Mouse (Mus musculus) layer of hippocampus, postnatal 25 days (tissue): ENCODE data around the gene Snrk. TPM values are rescaled to one million over a fixed set of nuclear protein-coding genes. Genes with fewer than 3 reads are reported as not detected.

Experiments
- DNase-seq, 2 experiments: peaks; one replicate each; pipeline ENCODE4 v3.0.0; 2022; ENCODE audit warnings: mixed read lengths in 2 of 2, low spot score in 1 of 2; ENCODE audit errors: extremely low spot score in 1 of 2
- total RNA-seq, 2 experiments: library from RNA; stranded (reverse); gene quantifications; 2 replicates each; pipeline ENCODE4 v1.2.3; 2021

Gene Snrk
- total RNA-seq, 2 experiments from 2014 or later, result 100 to 108 TPM

GRCm38 (mm10) chr9:122177256-122178220 lies 60.5 kb downstream of the Snrk start:
- no peak for DNase-seq

- DNase-seq, result no peak
Measured at GRCm38 (mm10) chr9:122178427-122178826, 61.4 kb downstream of the Snrk start.

GRCm38 (mm10) chr9:122180105-122180504 lies 63.0 kb downstream of the Snrk start:
- DNase-seq, result no peak

- no peak for DNase-seq
Measured at GRCm38 (mm10) chr9:122183074-122183473, 66.0 kb downstream of the Snrk start.

- no peak for DNase-seq
Measured at GRCm38 (mm10) chr9:122184329-122184728, 67.3 kb downstream of the Snrk start.

GRCm38 (mm10) chr9:122185061-122185460 lies 68.0 kb downstream of the Snrk start:
- DNase-seq, result peak; percentile 50 to 80

- DNase-seq, result no peak
Measured at GRCm38 (mm10) chr9:122185953-122186352, 68.9 kb downstream of the Snrk start.

GRCm38 (mm10) chr9:122186643-122187226 lies 69.7 kb downstream of the Snrk start:
- no peak for DNase-seq

- DNase-seq, result no peak
Measured at GRCm38 (mm10) chr9:122187451-122187921, 70.4 kb downstream of the Snrk start.

- no peak for DNase-seq
Measured at GRCm38 (mm10) chr9:122188724-122189123, 71.7 kb downstream of the Snrk start.

GRCm38 (mm10) chr9:122193361-122193760 lies 76.3 kb downstream of the Snrk start:
- DNase-seq, result no peak

GRCm38 (mm10) chr9:122193823-122194222 lies 76.8 kb downstream of the Snrk start:
- DNase-seq, result no peak

GRCm38 (mm10) chr9:122195042-122195682 lies 78.1 kb downstream of the Snrk start:
- DNase-seq, result no peak

- DNase-seq, result no peak
Measured at GRCm38 (mm10) chr9:122197021-122197420, 80.0 kb downstream of the Snrk start.

- no peak for DNase-seq
Measured at GRCm38 (mm10) chr9:122198621-122199020, 81.6 kb downstream of the Snrk start.

GRCm38 (mm10) chr9:122199253-122199652 lies 82.2 kb downstream of the Snrk start:
- DNase-seq, result peak in 1 of 2 experiments; percentile 47

GRCm38 (mm10) chr9:122204508-122204907 lies 87.4 kb downstream of the Snrk start:
- no peak for DNase-seq

GRCm38 (mm10) chr9:122205543-122206200 lies 88.6 kb downstream of the Snrk start:
- DNase-seq, result no peak

GRCm38 (mm10) chr9:122208311-122208710 lies 91.2 kb downstream of the Snrk start:
- no peak for DNase-seq

- DNase-seq, result no peak
Measured at GRCm38 (mm10) chr9:122215118-122215517, 98.1 kb downstream of the Snrk start.
